Mouse (Mus musculus) hindbrain, embryonic 14.5 days (tissue): ENCODE data around the gene Llgl2. TPM values are rescaled to one million over a fixed set of nuclear protein-coding genes. Genes with fewer than 3 reads are reported as not detected.

Experiments used
- ATAC-seq: fragments of 200-750 bp; cut with Nextera tagmentation; 2 replicates; pipeline ENCODE4 v1.8.0; 2017; ENCODE audit warnings: moderate number of reproducible peaks, mild to moderate bottlenecking, moderate TSS enrichment, moderate library complexity; ENCODE audit not compliant: low FRiP score
- DNase-seq: peaks from one replicate; pipeline ENCODE4 v3.0.0-alpha.2; 2015; ENCODE audit warnings: low spot score
- H3K27ac ChIP-seq: fragments of 300-500 bp; sonication (generic); 2 replicates; pipeline ENCODE4 v1.5.1; 2014; ENCODE audit warnings: mild to moderate bottlenecking, moderate library complexity
- H3K27me3 ChIP-seq: fragments of 300-500 bp; sonication (generic); 2 replicates; pipeline ENCODE4 v1.6.1; 2014; ENCODE audit warnings: mild to moderate bottlenecking, low read length, mixed read lengths; ENCODE audit not compliant: control insufficient read depth, insufficient read depth
- H3K36me3 ChIP-seq: fragments of 300-500 bp; sonication (generic); replicated peaks from 2 replicates; pipeline ENCODE4 v1.6.1; 2014; ENCODE audit not compliant: control insufficient read depth, insufficient read depth
- H3K4me1 ChIP-seq: fragments of 300-500 bp; sonication (generic); replicated peaks from 2 replicates; pipeline ENCODE4 v1.6.1; 2014; ENCODE audit warnings: antibody characterized with exemption, low read length, mixed read lengths; ENCODE audit not compliant: control insufficient read depth, insufficient read depth
- H3K4me2 ChIP-seq: fragments of 300-500 bp; sonication (generic); replicated peaks from 2 replicates; pipeline ENCODE4 v1.6.1; 2014; ENCODE audit warnings: mild to moderate bottlenecking, moderate library complexity
- H3K4me3 ChIP-seq: fragments of 300-500 bp; sonication (generic); replicated peaks from 2 replicates; pipeline ENCODE4 v1.5.1; 2014; ENCODE audit warnings: mild to moderate bottlenecking, low read length
- H3K9ac ChIP-seq: fragments of 300-500 bp; sonication (generic); 2 replicates; pipeline ENCODE4 v1.6.1; 2014
- H3K9me3 ChIP-seq: fragments of 300-500 bp; sonication (generic); 2 replicates; pipeline ENCODE4 v1.6.1; 2016; ENCODE audit warnings: low read length; ENCODE audit not compliant: control insufficient read depth
- WGBS: fragments of 180-500 bp; shearing (Covaris S2); extraction: QIAGEN DNeasy Blood & Tissue Kit; methylation state at CpG from one replicate; pipeline ENCODE4 v1.1.7; 2014; 5-methylcytosine and 5-hydroxymethylcytosine counted together
- polyA plus RNA-seq: library from polyadenylated mRNA; unstranded; fragments of >200 nt; fragmentation: Nextera tagmentation; extraction: Ambion mirVana; gene quantifications from 2 replicates; pipeline ENCODE4 v1.2.1, GENCODE M21; 2014

Llgl2 gene
- polyA plus RNA-seq, 1 experiment from 2014 or later, result 2.4 TPM

GRCm38 (mm10) chr11:115877174-115877755, 53.4 kb downstream of the Llgl2 start:
- H3K4me3 ChIP-seq, result no peak overlapping the region
- no peaks in the 10 kb centered on the region for H3K27me3 ChIP-seq
- DNase-seq, result no peak
- H3K36me3 ChIP-seq, result no peaks in the 10 kb centered on the region
- ATAC-seq, result no peak
- H3K4me2 ChIP-seq, result no peak overlapping the region
- H3K27ac ChIP-seq, result no peak overlapping the region
- 78% methylated on average over 6 of the region's 6 CpGs for WGBS
- no peaks in the 10 kb centered on the region for H3K4me1 ChIP-seq
- no peak overlapping the region for H3K9ac ChIP-seq
- H3K9me3 ChIP-seq, result no peaks in the 10 kb centered on the region

- Histone ChIP-seq H3K27ac (no peak overlapping the region), H3K9me3 (no peaks in the 10 kb centered on the region), H3K4me3 (no peak overlapping the region), H3K27me3 (no peaks in the 10 kb centered on the region), H3K4me1 (no peaks in the 10 kb centered on the region), H3K4me2 (no peak overlapping the region), H3K9ac (no peak overlapping the region), H3K36me3 (no peaks in the 10 kb centered on the region)
- DNase-seq, result no peak
- 81% methylated on average over 8 of the region's 8 CpGs for WGBS
- no peak for ATAC-seq
These were observed 54.2 kb downstream of the Llgl2 start for GRCm38 (mm10) chr11:115878071-115878470.

- Histone ChIP-seq H3K27me3 (no peaks in the 10 kb centered on the region), H3K4me1 (no peaks in the 10 kb centered on the region), H3K4me2 (no peak overlapping the region), H3K9me3 (no peaks in the 10 kb centered on the region), H3K9ac (no peak overlapping the region), H3K27ac (no peak overlapping the region), H3K4me3 (no peak overlapping the region), H3K36me3 (no peaks in the 10 kb centered on the region)
- DNase-seq (no peak), ATAC-seq (no peak)
- WGBS, result 21% methylated on average over 5 of the region's 5 CpGs
These were observed 57.2 kb downstream of the Llgl2 start for GRCm38 (mm10) chr11:115881002-115881401.

- ATAC-seq, result no peak
- Histone ChIP-seq H3K9ac (no peak overlapping the region), H3K4me3 (no peak overlapping the region), H3K4me2 (no peak overlapping the region), H3K9me3 (no peaks in the 10 kb centered on the region), H3K27ac (no peak overlapping the region), H3K4me1 (no peaks in the 10 kb centered on the region), H3K36me3 (no peaks in the 10 kb centered on the region), H3K27me3 (no peaks in the 10 kb centered on the region)
- DNase-seq, result no peak
- 36% methylated on average over 13 of the region's 17 CpGs for WGBS
These were observed 59.4 kb downstream of the Llgl2 start for GRCm38 (mm10) chr11:115883251-115883650.

GRCm38 (mm10) chr11:115884361-115884760, 60.5 kb downstream of the Llgl2 start:
- WGBS, result 94% methylated on average over 3 of the region's 3 CpGs
- Histone ChIP-seq H3K9ac (no peak overlapping the region), H3K4me2 (no peak overlapping the region), H3K36me3 (no peaks in the 10 kb centered on the region), H3K27ac (no peak overlapping the region), H3K27me3 (no peaks in the 10 kb centered on the region), H3K4me1 (no peaks in the 10 kb centered on the region), H3K9me3 (no peaks in the 10 kb centered on the region), H3K4me3 (no peak overlapping the region)
- DNase-seq (no peak), ATAC-seq (no peak)

GRCm38 (mm10) chr11:115885281-115885680, 61.4 kb downstream of the Llgl2 start:
- WGBS, result 76% methylated on average over 11 of the region's 11 CpGs
- no peak for ATAC-seq
- H3K36me3 ChIP-seq, result no peaks in the 10 kb centered on the region
- H3K4me1 ChIP-seq, result no peaks in the 10 kb centered on the region
- H3K9ac ChIP-seq, result no peak overlapping the region
- no peaks in the 10 kb centered on the region for H3K9me3 ChIP-seq
- no peak overlapping the region for H3K27ac ChIP-seq
- H3K27me3 ChIP-seq, result no peaks in the 10 kb centered on the region
- no peak overlapping the region for H3K4me2 ChIP-seq
- no peak for DNase-seq
- H3K4me3 ChIP-seq, result no peak overlapping the region

- Histone ChIP-seq H3K27ac (no peak overlapping the region), H3K4me2 (no peak overlapping the region), H3K4me1 (no peaks in the 10 kb centered on the region), H3K9ac (no peak overlapping the region), H3K36me3 (no peaks in the 10 kb centered on the region), H3K9me3 (no peaks in the 10 kb centered on the region), H3K4me3 (no peak overlapping the region), H3K27me3 (no peaks in the 10 kb centered on the region)
- DNase-seq (no peak), ATAC-seq (no peak)
- 91% methylated on average over 11 of the region's 11 CpGs for WGBS
These were observed 62.6 kb downstream of the Llgl2 start for GRCm38 (mm10) chr11:115886446-115886845.

GRCm38 (mm10) chr11:115888020-115888419, 64.2 kb downstream of the Llgl2 start:
- ATAC-seq, result no peak
- no peak overlapping the region for H3K4me2 ChIP-seq
- H3K4me1 ChIP-seq, result no peaks in the 10 kb centered on the region
- no peaks in the 10 kb centered on the region for H3K27me3 ChIP-seq
- peaks cover 7% of the 10 kb centered on the region; the same call in 1 of the 2 replicates for H3K36me3 ChIP-seq
- 73% methylated on average over 5 of the region's 5 CpGs for WGBS
- H3K4me3 ChIP-seq, result no peak overlapping the region
- no peak for DNase-seq
- no peaks in the 10 kb centered on the region for H3K9me3 ChIP-seq
- H3K9ac ChIP-seq, result no peak overlapping the region
- no peak overlapping the region for H3K27ac ChIP-seq

- DNase-seq (no peak), ATAC-seq (no peak)
- Histone ChIP-seq H3K27me3 (no peaks in the 10 kb centered on the region), H3K27ac (no peak overlapping the region), H3K9ac (no peak overlapping the region), H3K9me3 (no peaks in the 10 kb centered on the region), H3K36me3 (peaks cover 12% of the 10 kb centered on the region; the same call in 1 of the 2 replicates), H3K4me1 (no peaks in the 10 kb centered on the region), H3K4me3 (no peak overlapping the region), H3K4me2 (no peak overlapping the region)
- WGBS, result 86% methylated on average over 6 of the region's 6 CpGs
These were observed 65.3 kb downstream of the Llgl2 start for GRCm38 (mm10) chr11:115889159-115889558.

GRCm38 (mm10) chr11:115892213-115892612, 68.4 kb downstream of the Llgl2 start:
- H3K4me3 ChIP-seq, result no peak overlapping the region
- ATAC-seq (no peak), DNase-seq (no peak)
- H3K36me3 ChIP-seq, result peaks cover 38% of the 10 kb centered on the region
- no peaks in the 10 kb centered on the region for H3K4me1 ChIP-seq
- WGBS, result 54% methylated on average over 6 of the region's 6 CpGs
- H3K4me2 ChIP-seq, result no peak overlapping the region
- H3K27ac ChIP-seq, result no peak overlapping the region
- H3K9ac ChIP-seq, result no peak overlapping the region
- no peaks in the 10 kb centered on the region for H3K9me3 ChIP-seq
- H3K27me3 ChIP-seq, result no peaks in the 10 kb centered on the region
